Mouse (Mus musculus): ENCODE measurements at regions not wholly inside any gene's neighbourhood (a gene's known extent, or its start where the extent isn't known, plus 50 kb on each side); places are given as distances from the start of the nearest gene placed in this dataset.
A peak's percentile ranks its signal among the peaks of the same experiment; 100 is the strongest.
"Not testable (repeated sequence)": the region's sequence is repeated elsewhere in the genome, so short reads cannot be mapped to it uniquely, and the experiment has no call there.

DNA sequence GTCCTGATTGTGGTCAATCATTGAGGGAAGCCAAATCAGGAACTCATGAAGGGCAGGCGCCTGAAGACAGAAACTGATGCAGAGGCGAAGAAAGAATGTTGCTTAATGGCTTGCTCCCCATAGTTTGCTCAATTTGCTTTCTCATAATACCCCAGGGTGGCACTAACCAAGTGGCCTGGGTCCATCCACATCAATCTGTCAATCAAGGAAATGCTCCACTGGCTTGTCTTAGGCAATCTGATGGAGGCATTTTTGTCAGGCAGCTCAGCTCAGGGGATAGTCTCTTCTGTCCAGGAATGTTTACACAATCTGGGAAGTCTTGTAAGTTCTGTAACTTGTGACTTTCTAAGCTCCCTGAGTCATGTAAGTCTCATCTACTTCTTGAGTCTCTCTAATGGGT is 50.0 kb upstream of the Klhl24 start:
- no peak for DNase-seq (ENCODE audit: low spot score in 2 of 2)

DNA sequence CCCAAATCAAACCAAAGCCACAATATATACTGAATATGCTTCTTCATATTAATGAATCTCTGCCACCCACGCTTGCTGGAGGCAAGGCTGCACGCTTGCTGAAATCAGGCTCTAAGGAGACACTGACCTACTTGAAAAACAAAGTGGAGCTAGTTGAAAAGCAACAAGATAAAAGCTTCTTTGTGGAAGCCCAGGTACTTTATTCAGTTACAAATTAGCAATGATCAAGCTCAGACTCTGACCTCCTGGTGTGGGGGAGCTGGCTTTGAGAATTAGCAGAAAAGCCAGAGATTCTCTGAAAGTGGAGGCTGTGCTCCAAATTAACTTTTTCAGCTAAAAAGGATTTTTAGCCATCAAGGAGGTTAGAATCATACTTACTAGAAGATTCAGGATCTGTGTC is 52.3 kb upstream of the Klhl6 start:
- DNase-seq (ENCODE audit: low spot score in 2 of 2), result not testable (repeated sequence)

DNA sequence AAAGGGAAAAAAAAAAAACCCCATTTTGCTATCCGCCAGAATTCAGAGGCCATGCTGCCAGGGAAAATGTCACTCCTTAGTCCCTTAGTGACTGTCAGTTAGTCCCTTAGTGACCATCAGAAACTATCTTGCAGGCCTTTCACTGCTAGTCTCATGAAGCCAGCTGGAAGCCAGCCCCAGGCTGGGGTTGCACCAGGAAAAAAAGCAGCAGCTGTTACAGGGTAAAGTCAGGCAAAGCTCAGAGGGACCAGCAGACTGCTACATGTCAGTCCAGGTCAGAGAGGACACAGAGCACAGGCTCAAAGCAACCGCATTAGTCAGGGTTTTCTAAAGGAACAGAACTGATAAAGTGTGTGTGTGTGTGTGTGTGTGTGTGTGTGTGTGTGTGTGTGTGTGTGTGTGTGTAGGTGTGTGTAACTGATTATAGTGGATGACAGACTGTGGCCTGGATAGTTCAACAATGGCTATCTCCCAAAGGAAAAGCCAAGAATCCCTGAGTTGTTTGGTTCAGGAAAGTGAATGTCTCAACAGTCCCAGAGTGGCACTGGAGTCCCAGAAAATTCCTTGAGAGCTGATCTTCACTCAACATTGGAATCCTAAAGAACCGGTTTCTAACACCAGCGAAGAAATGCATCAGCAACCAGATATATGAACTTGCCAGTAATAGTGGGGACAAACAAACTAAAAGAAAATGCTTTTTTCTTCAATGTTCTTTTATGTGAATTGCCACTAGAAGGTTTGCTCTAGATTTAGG is 49.7 kb upstream of the Klhl6 start:
- DNase-seq (ENCODE audit: low spot score in 2 of 2), result peak in 1 of 2 experiments; percentile 37
